Mouse (Mus musculus) kidney, adult 11 months (tissue): ENCODE measurements around the gene Paqr8.
"Not testable (repeated sequence)": the region's sequence is repeated elsewhere in the genome, so short reads cannot be mapped to it uniquely, and the experiment has no call there.

Source experiments
- DNase-seq: peaks from one replicate; pipeline ENCODE4 v3.0.0; 2022

Paqr8 gene

GRCm38 (mm10) chr1:20912527-20913171, 22.2 kb downstream of the Paqr8 start:
- no peak for DNase-seq

- DNase-seq, result no peak
These were observed 24.4 kb downstream of the Paqr8 start for GRCm38 (mm10) chr1:20914769-20915168.

GRCm38 (mm10) chr1:20915608-20916007, 25.2 kb downstream of the Paqr8 start:
- DNase-seq, result no peak

GRCm38 (mm10) chr1:20917496-20918050, 27.2 kb downstream of the Paqr8 start:
- no peak for DNase-seq

- no peak for DNase-seq
These were observed 29.3 kb downstream of the Paqr8 start for GRCm38 (mm10) chr1:20919728-20920127.

- no peak for DNase-seq
These were observed 30.7 kb downstream of the Paqr8 start for GRCm38 (mm10) chr1:20921081-20921528.

- DNase-seq, result no peak
These were observed 32.4 kb downstream of the Paqr8 start for GRCm38 (mm10) chr1:20922612-20923399.

- not testable (repeated sequence) for DNase-seq
These were observed 34.9 kb downstream of the Paqr8 start for GRCm38 (mm10) chr1:20925324-20925723.

GRCm38 (mm10) chr1:20925926-20926325, 35.5 kb downstream of the Paqr8 start:
- DNase-seq, result no peak

- DNase-seq, result no peak
These were observed 36.0 kb downstream of the Paqr8 start for GRCm38 (mm10) chr1:20926376-20926775.

GRCm38 (mm10) chr1:20928487-20928886, 38.1 kb downstream of the Paqr8 start:
- DNase-seq, result no peak

- peak; percentile 25 for DNase-seq
These were observed 43.1 kb downstream of the Paqr8 start for GRCm38 (mm10) chr1:20933457-20933856.

- DNase-seq, result no peak
These were observed 44.7 kb downstream of the Paqr8 start for GRCm38 (mm10) chr1:20935106-20935505.

- peak; percentile 20 for DNase-seq
These were observed 48.6 kb downstream of the Paqr8 start for GRCm38 (mm10) chr1:20939046-20939445.

GRCm38 (mm10) chr1:20940151-20940550, 49.7 kb downstream of the Paqr8 start:
- DNase-seq, result peak; percentile 64

GRCm38 (mm10) chr1:20941322-20941721, 50.9 kb downstream of the Paqr8 start:
- no peak for DNase-seq

- DNase-seq, result no peak
These were observed 51.5 kb downstream of the Paqr8 start for GRCm38 (mm10) chr1:20941857-20942256.

- no peak for DNase-seq
These were observed 52.6 kb downstream of the Paqr8 start for GRCm38 (mm10) chr1:20943016-20943415.

- peak; percentile 89 for DNase-seq
These were observed 60.9 kb downstream of the Paqr8 start, which contains the start of gene Efhc1 for GRCm38 (mm10) chr1:20951300-20951763. Efhc1 (plus strand) TSS chr1:20951626.

- no peak for DNase-seq
These were observed 61.4 kb downstream of the Paqr8 start for GRCm38 (mm10) chr1:20951799-20952198.

- no peak for DNase-seq
These were observed 64.5 kb downstream of the Paqr8 start for GRCm38 (mm10) chr1:20954876-20955275.

GRCm38 (mm10) chr1:20969642-20970041, 79.2 kb downstream of the Paqr8 start:
- no peak for DNase-seq

GRCm38 (mm10) chr1:20973389-20973788, 83.0 kb downstream of the Paqr8 start:
- DNase-seq, result no peak
